Mouse (Mus musculus): Measurements from ENCODE around the gene 2210408I21Rik. TPM values are rescaled to one million over a fixed set of nuclear protein-coding genes. Genes with fewer than 3 reads are reported as not detected.

2210408I21Rik gene
- polyA plus RNA-seq, 1 experiment from 2014 or later: 12.2 TPM

DNA sequence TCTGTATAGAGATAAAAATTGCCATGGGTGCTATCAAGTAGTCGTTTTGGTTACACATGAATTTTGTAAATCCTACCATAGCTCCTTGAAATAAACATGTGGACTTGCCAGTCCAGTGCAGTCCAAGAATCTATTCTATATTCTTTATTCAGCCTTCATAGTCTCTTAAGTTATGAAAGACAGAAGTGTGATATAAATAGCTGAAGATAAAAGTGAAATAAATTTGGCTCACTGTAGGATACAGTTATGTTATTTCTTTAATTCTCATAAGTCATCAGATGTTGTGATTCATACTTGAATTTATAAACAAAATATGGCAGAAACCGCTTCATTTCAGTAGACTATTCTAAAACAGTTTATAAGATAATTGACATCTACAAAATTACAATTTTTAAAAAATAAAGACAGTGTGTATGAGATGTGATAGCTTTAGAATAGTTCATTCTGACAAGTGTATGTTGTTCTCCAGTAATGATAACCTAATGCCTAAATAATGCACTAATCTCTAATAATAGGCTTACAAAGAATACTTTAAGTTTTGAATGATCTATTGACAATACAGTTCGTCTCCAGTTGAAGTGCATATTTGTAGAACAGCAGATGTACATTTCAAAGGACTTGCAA, 127.5 kb downstream of the 2210408I21Rik start:
- WGBS: 67% methylated on average over 3 of the region's 3 CpGs
- DNase-seq (ENCODE audit: low spot score) (no peak), ATAC-seq (ENCODE audit: insufficient read depth, low FRiP score, low TSS enrichment) (no peak)

DNA sequence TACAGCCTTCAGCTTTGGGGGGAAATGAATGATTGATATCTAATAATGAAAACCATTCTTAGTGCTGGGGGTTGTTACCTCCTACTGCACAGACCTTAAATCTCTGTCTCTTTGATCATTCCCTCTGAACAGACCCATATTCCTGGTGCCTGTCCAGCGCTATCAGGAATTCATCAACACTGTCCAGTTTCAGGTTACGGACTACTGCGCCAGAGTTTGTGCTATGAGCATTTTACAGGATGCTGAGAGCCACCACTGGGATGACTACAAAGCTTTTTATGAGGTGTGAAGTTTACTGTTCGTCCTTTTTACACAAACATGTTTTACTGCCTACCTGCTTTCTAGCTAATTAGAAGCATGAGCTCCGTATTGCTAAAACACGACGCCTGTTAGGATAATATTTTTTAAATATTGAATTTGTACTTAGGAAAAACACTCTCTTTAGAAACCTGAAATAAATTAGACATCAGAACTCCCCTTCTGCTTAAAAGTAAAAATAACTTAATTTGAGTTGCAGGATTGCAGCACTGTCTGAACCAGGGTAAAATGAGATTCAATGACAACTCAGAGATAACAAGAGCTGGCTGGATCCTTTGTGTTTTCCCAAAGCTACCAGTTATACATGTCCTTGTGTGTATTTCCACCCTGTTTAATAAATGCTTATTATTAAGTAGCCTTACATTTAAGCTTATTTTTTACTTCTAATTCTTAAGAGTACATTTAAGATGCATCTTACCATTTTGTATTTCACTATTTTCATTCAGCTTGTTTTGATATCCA, 128.2 kb downstream of the 2210408I21Rik start:
- no peaks in the 10 kb centered on the region for H3K27me3 ChIP-seq (ENCODE audit: control insufficient read depth, insufficient read depth, low read length)
- DNase-seq (ENCODE audit: low spot score) (no peak), ATAC-seq (ENCODE audit: insufficient read depth, low FRiP score, low TSS enrichment) (no peak)
- no peak overlapping the region for H3K9ac ChIP-seq (ENCODE audit: low read length)
- no peak overlapping the region for H3K27ac ChIP-seq (ENCODE audit: low read depth, low read length)
- no peak overlapping the region for H3K4me2 ChIP-seq (ENCODE audit: low read depth)
- H3K4me1 ChIP-seq (ENCODE audit: control insufficient read depth, insufficient read depth, low read length): no peaks in the 10 kb centered on the region
- 44% methylated on average over 7 of the region's 7 CpGs for WGBS
- H3K4me3 ChIP-seq (ENCODE audit: low read depth, low read length): no peak overlapping the region
- no peaks in the 10 kb centered on the region for H3K36me3 ChIP-seq (ENCODE audit: control insufficient read depth, insufficient read depth, low read length)
- H3K9me3 ChIP-seq (ENCODE audit: control insufficient read depth, low read length): no peaks in the 10 kb centered on the region

More for the DNA sequence above, 127.5 kb downstream of the 2210408I21Rik start:
- Histone ChIP-seq H3K27me3 (ENCODE audit: control insufficient read depth, insufficient read depth, low read length) (no peaks in the 10 kb centered on the region), H3K4me2 (ENCODE audit: low read depth) (no peak overlapping the region), H3K27ac (ENCODE audit: low read depth, low read length) (no peak overlapping the region), H3K36me3 (ENCODE audit: control insufficient read depth, insufficient read depth, low read length) (no peaks in the 10 kb centered on the region), H3K4me1 (ENCODE audit: control insufficient read depth, insufficient read depth, low read length) (no peaks in the 10 kb centered on the region), H3K4me3 (ENCODE audit: low read depth, low read length) (no peak overlapping the region), H3K9ac (ENCODE audit: low read length) (no peak overlapping the region), H3K9me3 (ENCODE audit: control insufficient read depth, low read length) (no peaks in the 10 kb centered on the region)

DNA sequence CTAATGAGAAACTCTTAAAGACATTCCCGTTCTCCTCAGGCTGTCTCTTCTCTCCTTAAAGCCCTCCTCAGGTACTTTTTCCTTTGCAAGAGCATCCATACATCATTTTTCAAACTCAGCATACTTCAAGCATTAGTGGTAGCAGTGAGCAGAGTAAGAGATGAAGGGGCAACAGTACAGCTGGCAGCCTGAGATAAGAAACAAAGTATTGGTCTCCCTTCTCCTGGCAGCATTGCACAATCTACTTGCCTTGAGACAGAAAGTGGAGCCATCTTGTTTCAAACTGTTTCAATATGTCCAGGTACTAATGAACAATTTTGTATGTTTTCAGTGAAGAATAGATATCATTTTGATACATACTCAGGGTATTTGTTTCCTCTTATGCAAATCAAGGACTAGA, 129.1 kb downstream of the 2210408I21Rik start:
- no peak overlapping the region for H3K27ac ChIP-seq (ENCODE audit: low read depth, low read length)
- no peak overlapping the region for H3K4me3 ChIP-seq (ENCODE audit: low read depth, low read length)
- H3K27me3 ChIP-seq (ENCODE audit: control insufficient read depth, insufficient read depth, low read length): no peaks in the 10 kb centered on the region
- WGBS: 58% methylated on average over 1 of the region's 1 CpGs
- no peaks in the 10 kb centered on the region for H3K36me3 ChIP-seq (ENCODE audit: control insufficient read depth, insufficient read depth, low read length)
- no peak overlapping the region for H3K4me2 ChIP-seq (ENCODE audit: low read depth)
- DNase-seq (ENCODE audit: low spot score) (no peak), ATAC-seq (ENCODE audit: insufficient read depth, low FRiP score, low TSS enrichment) (no peak)
- no peaks in the 10 kb centered on the region for H3K4me1 ChIP-seq (ENCODE audit: control insufficient read depth, insufficient read depth, low read length)
- H3K9me3 ChIP-seq (ENCODE audit: control insufficient read depth, low read length): no peaks in the 10 kb centered on the region
- H3K9ac ChIP-seq (ENCODE audit: low read length): no peak overlapping the region

DNA sequence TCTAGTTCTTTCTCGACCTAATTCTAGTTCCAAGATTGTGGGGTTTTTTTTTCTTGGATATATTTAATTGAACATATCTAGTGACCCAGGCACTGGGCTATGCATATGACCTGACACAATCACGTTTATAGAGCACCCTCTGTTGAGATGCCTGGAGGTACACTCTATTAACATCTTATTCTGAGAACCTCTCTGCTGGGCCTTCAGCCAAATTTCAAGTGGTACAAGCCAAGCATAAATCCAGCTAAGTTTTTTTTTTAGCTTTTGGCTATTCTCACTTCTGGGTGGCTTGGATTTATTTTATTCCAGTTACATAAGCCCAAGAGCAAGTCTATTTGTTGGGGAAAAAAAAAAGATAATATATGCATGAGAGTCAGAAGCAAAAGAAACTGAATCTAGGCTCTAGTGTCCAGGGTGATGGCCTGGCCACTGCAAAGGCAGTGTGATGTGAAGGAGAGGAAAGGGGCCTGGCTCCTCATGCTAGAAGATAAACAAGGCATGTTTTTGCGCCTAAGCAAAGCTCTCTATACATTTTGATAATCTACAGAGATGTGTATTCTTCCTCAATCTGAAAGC, 139.9 kb downstream of the 2210408I21Rik start:
- no peak overlapping the region for H3K4me3 ChIP-seq (ENCODE audit: low read depth, low read length)
- no peaks in the 10 kb centered on the region for H3K4me1 ChIP-seq (ENCODE audit: control insufficient read depth, insufficient read depth, low read length)
- H3K4me2 ChIP-seq (ENCODE audit: low read depth): no peak overlapping the region
- 83% methylated on average over 3 of the region's 3 CpGs for WGBS
- no peak overlapping the region for H3K27ac ChIP-seq (ENCODE audit: low read depth, low read length)
- no peak for ATAC-seq (ENCODE audit: insufficient read depth, low FRiP score, low TSS enrichment)
- H3K27me3 ChIP-seq (ENCODE audit: control insufficient read depth, insufficient read depth, low read length): no peaks in the 10 kb centered on the region
- no peak overlapping the region for H3K9ac ChIP-seq (ENCODE audit: low read length)
- no peak for DNase-seq (ENCODE audit: low spot score)
- H3K36me3 ChIP-seq (ENCODE audit: control insufficient read depth, insufficient read depth, low read length): no peaks in the 10 kb centered on the region
- no peaks in the 10 kb centered on the region for H3K9me3 ChIP-seq (ENCODE audit: control insufficient read depth, low read length)

DNA sequence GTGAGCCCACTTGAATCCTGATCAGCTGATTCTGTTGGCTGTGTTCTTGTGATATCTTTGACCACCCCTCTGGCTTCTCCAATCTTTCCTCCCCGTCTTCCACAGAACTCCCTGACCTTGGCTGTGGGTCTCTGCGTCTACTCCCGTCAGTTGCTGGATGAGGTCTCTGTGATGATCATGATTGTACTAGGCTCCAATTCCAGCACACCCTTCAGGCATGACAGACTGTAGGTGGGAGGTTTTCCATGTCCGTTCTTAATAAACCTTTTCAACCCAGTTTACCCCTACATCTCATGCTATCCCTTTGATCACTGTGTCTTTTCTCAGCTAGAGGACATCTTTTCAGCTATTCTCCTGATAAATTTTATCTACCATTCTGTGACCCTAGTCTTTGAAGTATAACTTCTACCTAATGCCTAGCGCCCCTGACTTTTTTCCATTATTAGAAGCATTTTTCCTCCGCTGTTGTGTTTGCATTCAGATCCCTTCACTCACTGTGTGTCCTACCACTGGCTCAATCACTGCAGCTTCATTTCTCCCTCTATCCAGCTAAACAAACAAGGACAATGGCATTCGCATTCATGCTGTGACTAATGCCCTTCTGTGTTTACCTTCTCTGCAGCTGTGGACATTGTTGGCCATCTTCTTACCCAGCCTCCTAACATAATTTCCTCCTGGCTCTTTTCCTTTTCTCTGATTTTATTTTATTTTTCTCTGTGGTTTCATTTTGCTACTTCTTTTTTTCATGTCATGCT, 143.5 kb downstream of the 2210408I21Rik start:
- Histone ChIP-seq H3K4me3 (ENCODE audit: low read depth, low read length) (no peak overlapping the region), H3K9me3 (ENCODE audit: control insufficient read depth, low read length) (no peaks in the 10 kb centered on the region), H3K9ac (ENCODE audit: low read length) (no peak overlapping the region), H3K36me3 (ENCODE audit: control insufficient read depth, insufficient read depth, low read length) (no peaks in the 10 kb centered on the region), H3K4me2 (ENCODE audit: low read depth) (no peak overlapping the region), H3K4me1 (ENCODE audit: control insufficient read depth, insufficient read depth, low read length) (no peaks in the 10 kb centered on the region), H3K27me3 (ENCODE audit: control insufficient read depth, insufficient read depth, low read length) (no peaks in the 10 kb centered on the region), H3K27ac (ENCODE audit: low read depth, low read length) (no peak overlapping the region)
- WGBS: 63% methylated on average over 7 of the region's 7 CpGs
- DNase-seq (ENCODE audit: low spot score) (no peak), ATAC-seq (ENCODE audit: insufficient read depth, low FRiP score, low TSS enrichment) (no peak)

DNA sequence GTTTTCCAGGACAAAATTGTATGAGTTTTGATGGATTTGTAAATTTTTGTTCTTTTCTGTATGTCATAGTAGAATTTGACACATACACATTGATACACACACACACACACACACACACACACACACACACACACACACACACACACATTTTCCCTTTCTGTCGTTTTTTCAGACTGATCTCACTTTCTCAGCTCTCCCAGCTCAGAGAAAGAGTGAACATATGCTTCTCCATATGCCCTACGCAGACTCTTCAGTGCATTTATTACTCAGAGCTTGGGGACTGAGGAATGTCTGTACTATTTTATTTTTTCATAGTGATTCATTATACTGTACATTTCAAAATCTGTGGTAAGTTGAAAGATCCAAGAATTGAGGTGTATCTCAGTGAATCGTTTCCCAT, 160.2 kb downstream of the 2210408I21Rik start:
- 85% methylated on average over 3 of the region's 3 CpGs for WGBS
- Histone ChIP-seq H3K9me3 (ENCODE audit: control insufficient read depth, low read length) (no peaks in the 10 kb centered on the region), H3K4me3 (ENCODE audit: low read depth, low read length) (no peak overlapping the region), H3K4me2 (ENCODE audit: low read depth) (no peak overlapping the region), H3K36me3 (ENCODE audit: control insufficient read depth, insufficient read depth, low read length) (no peaks in the 10 kb centered on the region), H3K27ac (ENCODE audit: low read depth, low read length) (no peak overlapping the region), H3K9ac (ENCODE audit: low read length) (no peak overlapping the region), H3K27me3 (ENCODE audit: control insufficient read depth, insufficient read depth, low read length) (no peaks in the 10 kb centered on the region), H3K4me1 (ENCODE audit: control insufficient read depth, insufficient read depth, low read length) (no peaks in the 10 kb centered on the region)
- ATAC-seq (ENCODE audit: insufficient read depth, low FRiP score, low TSS enrichment): no peak
- DNase-seq (ENCODE audit: low spot score): no peak

DNA sequence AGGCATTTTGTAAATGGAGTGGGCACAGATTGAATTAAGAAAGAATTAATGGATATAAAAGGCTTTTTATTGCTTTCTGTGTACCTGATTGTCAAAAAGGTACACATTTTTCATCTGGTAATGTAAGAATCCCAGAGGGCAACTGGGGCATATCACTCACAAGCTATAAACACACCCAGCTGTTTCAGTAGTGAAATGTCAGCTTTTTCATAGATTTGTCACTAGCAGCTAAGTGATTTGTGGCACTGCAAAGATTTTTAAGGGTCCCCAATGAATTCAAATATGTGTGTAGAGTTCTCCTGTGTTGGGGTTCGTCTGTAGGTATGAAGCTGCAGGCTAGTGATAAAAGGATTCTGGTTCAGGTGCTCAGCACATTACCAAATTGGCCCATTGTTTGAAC, 188.8 kb downstream of the 2210408I21Rik start:
- no peak overlapping the region for H3K27ac ChIP-seq (ENCODE audit: low read depth, low read length)
- no peak overlapping the region for H3K4me3 ChIP-seq (ENCODE audit: low read depth, low read length)
- DNase-seq (ENCODE audit: low spot score): no peak
- H3K9me3 ChIP-seq (ENCODE audit: control insufficient read depth, low read length): no peaks in the 10 kb centered on the region
- WGBS: 53% methylated on average over 1 of the region's 1 CpGs
- ATAC-seq (ENCODE audit: insufficient read depth, low FRiP score, low TSS enrichment): no peak
- no peaks in the 10 kb centered on the region for H3K4me1 ChIP-seq (ENCODE audit: control insufficient read depth, insufficient read depth, low read length)
- H3K36me3 ChIP-seq (ENCODE audit: control insufficient read depth, insufficient read depth, low read length): no peaks in the 10 kb centered on the region
- H3K27me3 ChIP-seq (ENCODE audit: control insufficient read depth, insufficient read depth, low read length): no peaks in the 10 kb centered on the region
- no peak overlapping the region for H3K9ac ChIP-seq (ENCODE audit: low read length)
- H3K4me2 ChIP-seq (ENCODE audit: low read depth): no peak overlapping the region

DNA sequence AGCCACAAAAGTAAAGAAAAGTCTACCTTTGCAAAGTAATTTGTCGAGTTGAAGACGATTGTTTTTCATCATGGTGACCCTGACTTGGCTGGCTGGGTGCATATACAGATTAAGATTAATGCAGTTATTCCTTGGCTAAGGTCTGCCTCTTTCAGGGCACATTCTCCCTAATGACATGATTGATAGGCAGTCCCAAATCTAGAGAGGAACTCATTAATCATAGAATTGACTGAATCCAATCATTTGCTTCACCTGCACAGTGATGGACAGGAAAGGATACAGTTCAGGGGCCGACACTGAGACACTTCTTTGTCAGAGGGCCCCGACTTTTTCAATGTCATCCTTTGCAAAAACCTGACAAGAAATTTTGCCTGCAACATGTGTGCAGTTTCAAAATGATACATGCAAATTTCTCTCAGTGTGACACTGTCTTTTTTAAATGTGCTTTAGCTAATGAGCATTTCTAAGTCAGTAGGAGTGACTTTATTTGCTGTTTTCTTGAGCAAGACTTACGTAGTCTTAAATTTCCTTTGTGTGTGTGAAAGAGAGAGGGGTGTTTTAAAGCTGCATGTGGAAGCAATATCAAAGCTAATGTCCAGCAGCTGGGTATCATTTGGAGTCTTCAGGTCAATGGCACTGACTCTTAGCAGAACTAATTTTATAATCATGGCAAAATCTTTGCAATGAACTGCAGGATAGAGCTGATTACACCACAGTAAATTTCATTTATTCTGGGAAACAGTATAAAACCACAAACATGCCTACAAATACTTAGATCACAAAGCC, 191.0 kb downstream of the 2210408I21Rik start:
- Histone ChIP-seq H3K9ac (ENCODE audit: low read length) (no peak overlapping the region), H3K4me2 (ENCODE audit: low read depth) (no peak overlapping the region), H3K4me3 (ENCODE audit: low read depth, low read length) (no peak overlapping the region), H3K27ac (ENCODE audit: low read depth, low read length) (no peak overlapping the region), H3K9me3 (ENCODE audit: control insufficient read depth, low read length) (no peaks in the 10 kb centered on the region), H3K27me3 (ENCODE audit: control insufficient read depth, insufficient read depth, low read length) (no peaks in the 10 kb centered on the region), H3K36me3 (ENCODE audit: control insufficient read depth, insufficient read depth, low read length) (no peaks in the 10 kb centered on the region), H3K4me1 (ENCODE audit: control insufficient read depth, insufficient read depth, low read length) (no peaks in the 10 kb centered on the region)
- DNase-seq (ENCODE audit: low spot score) (no peak), ATAC-seq (ENCODE audit: insufficient read depth, low FRiP score, low TSS enrichment) (no peak)
- 57% methylated on average over 5 of the region's 5 CpGs for WGBS
